Mouse (Mus musculus): ENCODE results near the gene Tlcd1.

- TF ChIP-seq POLR2A (IDR thresholded peaks at IDR 0.05; ENCODE audit: borderline replicate concordance, low read depth, low read length), result no peak
- no peak for TF ChIP-seq CTCF (IDR thresholded peaks at IDR 0.05; ENCODE audit: low read depth, low read length)
Measured at GRCm38 (mm10) chr11:78160675-78161074, 15.8 kb upstream of the Tlcd1 start.
